Mouse (Mus musculus) cerebellum, postnatal 4 days (tissue): Measurements from ENCODE around the gene Slc30a10.
A peak's percentile ranks its signal among the peaks of the same experiment; 100 is the strongest.

Source experiments
- DNase-seq, 2 experiments: peaks; one replicate each; pipeline ENCODE4 v3.0.0; 2022; ENCODE audit warnings: low spot score in 2 of 2, mixed read lengths in 1 of 2

Slc30a10 gene

GRCm38 (mm10) chr1:185454575-185454954 lies at the start of gene Slc30a10:
TSS of gene Slc30a10 (plus strand) at chr1:185454848.
- DNase-seq: peak; percentile 51 to 78

- DNase-seq: no peak
Observed at GRCm38 (mm10) chr1:185405921-185406320, 48.7 kb upstream of the Slc30a10 start.

GRCm38 (mm10) chr1:185409831-185410230 lies 44.8 kb upstream of the Slc30a10 start:
- no peak for DNase-seq

GRCm38 (mm10) chr1:185418011-185418410 lies 36.6 kb upstream of the Slc30a10 start:
- no peak for DNase-seq

GRCm38 (mm10) chr1:185419805-185420204 lies 34.8 kb upstream of the Slc30a10 start:
- no peak for DNase-seq

GRCm38 (mm10) chr1:185420776-185421175 lies 33.9 kb upstream of the Slc30a10 start:
- DNase-seq: no peak

GRCm38 (mm10) chr1:185426583-185426982 lies 28.1 kb upstream of the Slc30a10 start:
- DNase-seq: no peak

GRCm38 (mm10) chr1:185430488-185430887 lies 24.2 kb upstream of the Slc30a10 start:
- DNase-seq: no peak

GRCm38 (mm10) chr1:185431245-185431997 lies 23.2 kb upstream of the Slc30a10 start:
- no peak for DNase-seq

GRCm38 (mm10) chr1:185431998-185432317 lies 22.7 kb upstream of the Slc30a10 start:
- no peak for DNase-seq

GRCm38 (mm10) chr1:185433112-185433511 lies 21.5 kb upstream of the Slc30a10 start:
- no peak for DNase-seq

- DNase-seq: peak; percentile 56 to 88
Observed at GRCm38 (mm10) chr1:185438841-185439580, 15.6 kb upstream of the Slc30a10 start.

- DNase-seq: peak in 1 of 2 experiments; percentile 65
Observed at GRCm38 (mm10) chr1:185441703-185442472, 12.8 kb upstream of the Slc30a10 start.

- DNase-seq: no peak
Observed at GRCm38 (mm10) chr1:185448936-185449335, 5.7 kb upstream of the Slc30a10 start.

GRCm38 (mm10) chr1:185449727-185450126 lies 4.9 kb upstream of the Slc30a10 start:
- no peak for DNase-seq

GRCm38 (mm10) chr1:185451077-185451476 lies 3.6 kb upstream of the Slc30a10 start:
- DNase-seq: no peak

GRCm38 (mm10) chr1:185451495-185451894 lies 3.2 kb upstream of the Slc30a10 start:
- DNase-seq: no peak

- DNase-seq: no peak
Observed at GRCm38 (mm10) chr1:185452461-185452860, 2.2 kb upstream of the Slc30a10 start.

- no peak for DNase-seq
Observed at GRCm38 (mm10) chr1:185454144-185454543, 504 bp upstream of the Slc30a10 start.

GRCm38 (mm10) chr1:185454955-185455701 lies 480 bp downstream of the Slc30a10 start:
- DNase-seq: peak in 1 of 2 experiments; percentile 31

- no peak for DNase-seq
Observed at GRCm38 (mm10) chr1:185456327-185456726, 1.7 kb downstream of the Slc30a10 start.

GRCm38 (mm10) chr1:185460096-185460495 lies 5.4 kb downstream of the Slc30a10 start:
- no peak for DNase-seq
